Mouse (Mus musculus): ENCODE measurements at regions not wholly inside any gene's neighbourhood (a gene's known extent, or its start where the extent isn't known, plus 50 kb on each side); places are given as distances from the start of the nearest gene placed in this dataset.

DNA sequence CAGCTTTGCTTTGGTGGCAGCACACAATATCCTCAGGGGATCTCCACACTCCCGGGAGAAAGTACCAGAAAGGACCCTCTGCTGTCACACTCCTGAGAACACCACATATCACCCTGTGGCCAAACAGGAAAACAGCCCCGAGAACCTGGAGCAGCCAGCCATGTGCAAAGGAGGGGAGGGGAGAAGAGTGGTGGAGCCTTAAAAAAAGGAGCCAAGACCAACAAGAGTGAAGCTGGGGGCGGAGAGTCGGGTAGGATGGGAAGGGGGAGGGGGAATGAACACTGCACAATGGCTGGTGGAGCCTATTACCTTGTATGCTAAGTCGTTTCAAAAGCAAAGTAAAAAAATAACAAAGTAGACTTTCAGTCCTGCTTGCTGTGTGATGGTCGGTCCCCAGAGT is 408.2 kb downstream of the Cdh26 start:
- DNase-seq, result no peak

DNA sequence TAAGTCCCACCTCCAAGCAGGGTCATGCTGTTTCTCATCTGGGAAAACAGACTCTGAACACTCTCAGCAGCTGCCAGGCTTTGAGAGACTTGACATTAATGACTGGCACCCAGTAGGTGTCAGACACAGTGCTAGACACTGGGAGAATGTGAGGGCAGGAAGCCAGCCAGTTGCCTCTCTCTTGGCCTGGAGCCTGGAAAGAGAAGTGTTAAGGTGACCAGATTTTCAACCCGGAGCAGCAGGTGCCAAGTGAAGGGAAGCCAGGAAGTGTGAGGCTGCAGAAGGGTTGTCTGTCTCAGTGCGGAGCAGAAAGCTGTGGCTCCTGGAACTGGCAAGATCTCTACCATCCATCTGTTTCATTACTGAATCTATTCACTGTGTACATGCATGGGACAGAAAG is 410.6 kb downstream of the Cdh26 start:
- peak; percentile 3 to 24 for DNase-seq

DNA sequence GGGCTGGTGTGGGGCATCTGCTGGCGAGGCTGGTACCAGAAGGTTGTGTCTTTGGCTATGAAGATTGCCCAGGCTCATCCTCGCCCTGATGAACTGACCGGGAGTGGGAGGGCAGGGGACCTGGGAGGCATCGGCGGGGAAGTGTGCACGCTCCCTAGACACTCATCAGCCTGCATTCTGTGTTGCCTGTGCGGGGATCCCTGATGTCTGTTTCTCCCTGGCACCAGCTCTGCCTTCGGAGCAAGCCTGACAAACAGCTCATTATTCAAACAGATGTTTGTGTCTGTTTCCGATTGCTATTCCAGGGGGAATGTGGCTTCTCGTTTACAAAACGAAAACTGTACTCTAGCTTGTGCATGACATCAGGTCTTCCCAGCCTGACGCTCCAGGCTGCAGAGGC is 412.3 kb downstream of the Cdh26 start:
- DNase-seq, result no peak

DNA sequence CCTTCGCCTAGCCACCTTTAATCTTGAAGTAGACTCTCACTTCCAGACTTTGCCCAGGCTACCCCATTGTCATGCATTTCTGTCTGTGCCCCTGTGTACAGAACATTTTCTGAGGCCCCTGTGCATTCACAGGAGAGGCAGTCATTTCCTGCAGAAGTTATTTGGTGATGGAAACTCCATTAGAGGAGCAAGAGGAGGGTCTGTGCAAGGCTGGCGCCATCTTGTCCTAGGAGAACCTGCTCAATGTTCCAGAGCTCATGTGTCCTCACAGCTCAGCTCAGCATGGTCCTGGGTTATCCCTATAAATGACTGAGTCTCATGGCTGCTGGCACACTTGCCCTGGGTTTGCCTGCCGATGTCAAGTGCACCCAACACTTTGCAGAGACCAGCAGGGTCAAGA is 413.1 kb downstream of the Cdh26 start:
- no peak for DNase-seq

DNA sequence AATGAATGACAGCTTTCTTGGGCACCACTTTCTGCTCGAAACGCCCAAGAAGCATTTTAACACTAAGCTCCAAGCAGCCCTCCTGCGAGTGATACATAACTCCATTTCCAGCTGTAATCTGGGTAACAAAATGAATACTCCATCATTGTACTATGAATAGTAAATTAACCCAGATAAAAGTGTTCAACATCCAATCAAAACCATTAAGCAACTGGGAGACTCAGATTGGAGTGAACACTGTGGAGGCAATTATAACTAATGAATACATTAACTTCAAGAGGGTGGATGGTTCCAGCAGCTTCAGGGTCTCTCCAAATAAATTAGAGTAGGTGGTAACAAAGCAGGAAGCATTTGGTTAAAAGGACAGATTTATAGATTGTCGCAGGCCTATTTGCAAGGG is 414.2 kb downstream of the Cdh26 start:
- no peak for DNase-seq

DNA sequence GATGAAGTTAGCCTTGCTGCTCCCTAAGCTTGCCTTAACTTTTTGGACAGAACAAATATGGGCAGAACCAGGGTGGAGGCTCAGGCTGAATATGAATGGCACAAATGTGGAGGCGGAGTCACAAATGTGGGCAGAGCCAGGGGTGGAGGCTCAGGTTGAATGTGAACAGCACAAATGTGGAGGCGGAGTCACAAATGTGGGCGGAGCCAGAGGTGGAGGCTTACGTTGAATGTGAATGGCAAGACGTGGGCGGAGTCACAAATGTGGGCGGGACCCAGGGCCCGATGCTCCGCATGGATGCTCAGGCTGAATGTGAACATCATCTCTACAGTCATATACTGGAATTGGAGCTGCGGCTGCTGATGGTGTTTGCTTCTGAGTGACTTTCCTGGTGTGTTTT is 420.0 kb downstream of the Cdh26 start:
- DNase-seq, result no peak

DNA sequence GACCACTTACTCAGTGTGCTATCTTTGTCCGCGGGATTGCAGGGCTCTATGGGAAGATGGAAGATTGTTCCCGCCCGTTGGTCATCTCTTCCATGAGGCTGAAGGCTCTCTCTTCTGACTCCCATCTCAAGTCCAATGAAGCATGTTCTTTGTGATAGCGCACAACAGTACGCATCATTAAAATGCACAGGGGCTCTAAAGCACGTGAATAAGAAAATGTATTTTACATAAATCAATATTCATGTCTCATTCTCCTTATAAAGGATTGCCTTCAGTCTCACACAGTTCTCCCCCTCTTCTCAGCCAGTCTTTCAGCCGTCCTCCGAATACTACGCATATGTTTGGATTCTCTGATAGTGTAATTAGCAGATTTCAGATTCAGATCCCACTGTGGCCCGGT is 420.4 kb downstream of the Cdh26 start:
- DNase-seq, result no peak

DNA sequence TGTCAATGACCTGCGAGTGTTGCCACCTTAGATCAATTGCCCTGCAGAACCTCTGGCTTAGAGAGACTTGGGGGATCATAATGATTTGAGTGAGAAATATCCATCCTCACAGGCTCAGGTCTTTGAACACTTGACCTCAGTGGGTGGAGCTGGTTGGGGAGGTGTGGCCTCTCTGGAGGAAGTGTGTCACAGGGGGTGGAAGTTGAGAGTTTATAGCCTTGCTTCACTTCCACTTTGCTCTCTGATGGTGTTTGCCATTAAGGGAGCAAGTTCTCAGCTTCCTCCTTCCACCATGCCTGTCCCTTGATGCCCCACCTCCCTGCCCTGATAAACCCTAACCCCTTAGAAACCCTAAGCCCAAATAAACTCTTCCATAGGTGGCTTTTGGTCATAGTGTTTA is 423.7 kb downstream of the Cdh26 start:
- no peak for DNase-seq

DNA sequence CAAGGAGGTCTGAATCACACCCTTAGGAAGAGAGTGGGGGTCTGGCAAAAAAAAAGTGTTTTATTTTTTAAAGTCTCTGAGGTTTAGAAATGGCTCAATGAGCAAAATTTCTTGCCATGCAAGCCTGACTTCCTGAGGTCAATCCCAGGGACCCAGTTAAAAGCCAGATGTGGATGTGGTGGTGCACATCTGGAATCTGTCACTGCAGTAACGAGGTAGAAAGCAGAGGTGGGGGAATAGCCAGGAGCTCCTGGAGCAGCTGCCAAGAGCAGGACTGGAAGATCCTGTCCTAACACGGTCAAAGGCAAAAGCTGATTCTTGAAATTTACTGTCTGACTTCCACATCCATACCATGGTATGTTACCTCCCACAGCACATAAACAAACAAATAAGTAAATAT is 424.4 kb downstream of the Cdh26 start:
- no peak for DNase-seq

DNA sequence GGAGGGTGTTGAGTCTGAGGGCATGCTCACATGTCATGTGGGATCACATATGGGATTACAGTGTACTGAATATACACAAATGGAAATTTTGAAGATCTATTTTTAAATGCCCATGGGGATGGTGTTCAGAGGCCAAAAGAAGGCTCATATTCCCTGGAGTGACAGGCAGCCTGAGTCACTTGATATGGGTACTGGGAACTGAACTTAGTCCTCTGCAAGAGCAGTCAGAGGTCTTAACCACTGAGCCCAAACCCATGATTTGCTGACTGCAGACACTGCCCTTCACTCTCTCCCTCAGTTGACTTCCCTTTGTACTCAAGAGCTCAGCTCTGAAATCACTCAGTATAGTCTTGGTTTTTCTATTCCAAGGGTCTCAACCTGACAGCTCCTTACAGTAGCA is 432.3 kb downstream of the Cdh26 start:
- no peak for DNase-seq

DNA sequence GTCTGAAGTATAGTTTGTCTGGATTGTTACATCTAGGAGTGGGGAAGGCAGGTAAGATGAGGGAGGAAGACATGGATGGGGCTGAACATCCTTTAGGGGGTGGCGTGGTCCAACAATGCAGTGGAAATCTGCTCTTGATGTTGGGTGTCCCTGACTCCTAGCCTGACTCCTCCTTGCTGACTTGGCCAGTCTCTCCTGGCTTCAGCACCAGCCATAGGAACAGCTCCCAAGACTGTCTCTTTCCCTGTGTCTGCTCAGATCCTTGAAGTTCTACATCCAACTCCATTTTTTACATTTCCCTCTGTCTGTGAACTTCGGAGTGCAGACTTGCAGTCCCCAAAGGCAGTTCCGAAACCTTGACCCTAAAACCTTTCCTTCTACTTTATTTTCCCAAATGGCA is 436.8 kb downstream of the Cdh26 start:
- DNase-seq, result no peak

DNA sequence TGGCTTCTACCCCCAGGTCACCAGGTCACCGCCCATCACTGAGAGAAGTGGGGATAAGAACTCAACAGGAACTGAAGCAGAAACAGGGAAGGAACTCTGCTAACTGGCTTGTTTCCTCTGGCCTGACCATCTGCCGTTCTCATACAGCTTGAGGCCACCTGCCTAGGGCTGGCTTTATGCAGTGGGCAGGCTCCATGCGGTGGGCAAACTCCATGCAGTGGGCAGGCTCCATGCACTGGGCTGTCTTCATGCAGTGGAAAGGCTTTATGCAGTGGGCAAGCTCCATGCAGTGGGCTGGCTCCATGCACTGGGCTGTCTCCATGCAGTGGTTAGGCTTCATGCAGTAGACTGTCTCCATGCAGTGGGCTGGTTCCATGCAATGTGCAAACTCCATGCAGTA is 438.8 kb downstream of the Cdh26 start:
- DNase-seq, result no peak

DNA sequence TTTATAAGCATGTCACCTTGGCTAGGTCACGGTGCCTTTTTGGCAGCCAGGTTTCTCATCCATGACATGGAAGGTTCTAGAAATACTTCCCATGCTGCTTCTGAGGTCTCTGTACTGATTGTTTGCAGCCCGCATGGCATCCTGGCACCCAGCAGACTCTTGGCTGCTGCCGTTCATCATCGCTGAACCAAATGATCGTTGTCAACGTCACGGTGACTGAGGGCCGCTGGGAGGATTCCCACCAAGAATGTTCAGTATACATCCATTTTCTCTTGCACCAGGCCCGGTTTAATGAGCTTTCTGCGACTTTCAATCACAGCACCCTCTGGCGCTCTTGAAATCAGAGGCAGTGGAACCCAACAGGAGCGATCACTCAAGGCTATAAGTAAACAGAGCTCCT is 448.1 kb downstream of the Cdh26 start:
- no peak for DNase-seq

DNA sequence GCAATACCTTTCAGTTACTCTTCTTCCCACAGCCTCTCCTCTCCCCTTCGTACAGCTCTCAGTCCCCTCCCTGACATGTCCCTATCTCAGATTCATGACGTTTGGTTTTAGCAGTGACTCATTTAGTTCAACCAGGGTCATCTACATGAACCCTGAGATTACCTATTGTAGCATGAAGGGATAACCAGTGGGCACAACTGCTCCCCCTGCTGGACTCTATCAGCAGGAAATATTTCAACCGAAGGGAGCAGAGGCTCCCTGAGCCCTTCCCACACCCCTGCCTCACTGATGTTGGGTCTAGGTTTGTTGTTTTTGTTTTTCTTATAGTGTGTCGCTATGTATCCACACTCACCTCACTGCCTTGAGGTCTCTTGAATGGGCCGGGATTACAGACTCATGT is 455.4 kb downstream of the Cdh26 start:
- DNase-seq, result peak in 1 of 2 experiments; percentile 23

DNA sequence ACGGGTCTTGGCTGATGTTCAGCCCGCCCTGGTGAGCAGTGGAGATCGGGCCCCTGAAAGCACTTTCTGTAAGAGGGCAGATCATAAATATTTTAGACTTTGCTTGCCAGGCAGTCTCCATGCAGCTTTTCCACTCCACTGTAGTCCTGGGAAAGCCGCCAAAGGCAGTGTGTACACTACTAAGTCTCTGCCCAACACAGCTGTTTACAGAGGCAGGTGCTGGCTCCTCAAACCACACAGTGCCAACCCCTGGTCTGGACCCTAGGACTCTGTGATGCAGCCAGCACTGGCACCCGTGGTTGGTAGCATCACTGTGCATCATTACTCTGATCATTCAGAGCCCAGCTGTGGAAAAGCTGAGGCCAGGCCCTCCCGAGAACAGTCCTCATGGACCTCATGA is 458.4 kb downstream of the Cdh26 start:
- DNase-seq, result no peak

DNA sequence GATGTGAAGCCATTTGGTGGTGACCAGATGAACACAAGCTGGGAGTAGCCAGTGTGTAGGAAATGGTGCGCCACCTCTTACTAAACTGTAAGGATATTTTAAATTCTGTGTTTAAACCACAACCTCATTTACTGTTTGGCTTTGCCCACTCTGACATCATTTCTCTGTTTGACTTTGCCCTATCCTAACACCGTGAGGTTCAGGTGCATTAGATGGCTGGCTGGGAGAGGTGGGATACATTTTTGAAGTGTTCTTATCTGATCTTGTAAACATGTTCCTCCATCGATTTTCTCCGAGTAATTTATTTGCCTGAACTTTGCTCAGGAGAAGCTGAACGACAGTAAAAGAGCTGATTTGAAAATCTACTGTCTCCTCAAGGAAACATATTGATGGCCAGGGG is 472.1 kb downstream of the Cdh26 start:
- DNase-seq, result no peak

DNA sequence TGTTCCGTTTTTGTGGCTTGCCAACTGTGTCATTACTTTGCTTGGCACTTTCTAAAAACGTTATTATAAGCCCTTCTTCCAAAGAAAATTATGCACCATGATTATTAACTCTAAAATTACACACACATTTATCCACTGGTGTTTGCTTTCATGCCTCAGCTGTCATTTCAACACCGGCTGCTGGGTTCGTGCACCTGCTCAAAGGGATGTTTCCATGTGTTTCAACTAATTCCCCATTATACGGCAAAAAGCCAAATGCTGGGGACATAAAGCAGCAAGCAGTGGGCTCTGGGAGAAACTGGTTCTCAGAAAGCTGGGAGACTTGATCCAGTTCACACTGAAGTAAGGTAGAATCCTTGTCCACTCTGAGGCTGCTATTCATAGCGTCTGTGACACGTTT is 479.0 kb downstream of the Cdh26 start:
- DNase-seq, result no peak

DNA sequence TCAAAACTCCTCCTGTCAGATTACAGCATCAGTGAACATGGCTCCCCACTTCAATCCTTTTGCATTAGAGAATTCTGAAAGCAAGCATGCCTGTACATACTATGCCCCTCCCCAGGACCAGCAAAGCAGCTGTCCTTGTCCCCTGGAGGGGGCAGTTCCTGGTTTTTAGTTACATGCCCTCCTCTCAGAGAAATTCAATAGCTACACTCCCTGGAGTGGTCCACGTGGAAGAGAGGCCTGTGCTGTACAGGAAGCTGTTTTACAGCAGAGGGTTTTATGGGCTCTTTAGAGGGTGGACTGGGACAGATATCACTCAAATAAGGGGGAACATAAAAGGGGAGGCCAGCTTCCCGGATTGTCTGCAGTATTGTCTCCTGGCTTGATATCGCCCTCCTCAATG is 481.3 kb downstream of the Cdh26 start:
- no peak for DNase-seq

DNA sequence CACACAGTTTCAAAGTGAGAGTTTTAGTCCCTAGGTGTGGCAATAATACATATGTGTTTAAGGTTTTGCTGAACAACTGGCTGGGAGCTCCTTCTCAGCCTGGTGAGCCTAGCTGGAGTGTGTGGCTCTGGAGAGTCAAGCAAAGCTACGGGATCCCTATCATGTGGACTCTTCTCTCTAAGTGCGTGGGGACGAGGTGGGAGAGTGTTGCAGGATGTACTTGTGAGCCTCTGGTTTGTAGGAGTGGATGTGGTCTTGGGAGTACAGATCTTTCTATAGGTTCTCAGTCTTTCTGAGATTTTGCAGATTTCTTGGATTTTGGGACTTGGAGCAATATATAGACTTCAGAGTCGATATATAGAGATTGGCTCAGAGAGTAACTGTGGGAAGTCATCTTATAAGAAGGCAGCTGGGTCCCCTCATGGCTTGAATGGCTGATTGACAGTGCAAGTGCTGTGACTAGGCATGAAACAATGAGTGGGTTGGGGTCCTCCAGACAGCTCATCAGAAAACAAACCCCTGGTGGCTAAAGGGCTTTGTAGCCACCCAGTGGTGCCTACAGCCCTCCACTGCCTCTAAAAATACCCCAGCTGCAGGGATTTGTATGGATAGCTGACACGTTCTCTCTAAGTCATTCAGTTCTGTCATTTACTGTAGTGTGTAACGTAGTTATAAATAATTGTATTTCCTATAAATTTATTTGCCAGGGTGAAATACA is 486.1 kb downstream of the Cdh26 start:
- no peak for DNase-seq

DNA sequence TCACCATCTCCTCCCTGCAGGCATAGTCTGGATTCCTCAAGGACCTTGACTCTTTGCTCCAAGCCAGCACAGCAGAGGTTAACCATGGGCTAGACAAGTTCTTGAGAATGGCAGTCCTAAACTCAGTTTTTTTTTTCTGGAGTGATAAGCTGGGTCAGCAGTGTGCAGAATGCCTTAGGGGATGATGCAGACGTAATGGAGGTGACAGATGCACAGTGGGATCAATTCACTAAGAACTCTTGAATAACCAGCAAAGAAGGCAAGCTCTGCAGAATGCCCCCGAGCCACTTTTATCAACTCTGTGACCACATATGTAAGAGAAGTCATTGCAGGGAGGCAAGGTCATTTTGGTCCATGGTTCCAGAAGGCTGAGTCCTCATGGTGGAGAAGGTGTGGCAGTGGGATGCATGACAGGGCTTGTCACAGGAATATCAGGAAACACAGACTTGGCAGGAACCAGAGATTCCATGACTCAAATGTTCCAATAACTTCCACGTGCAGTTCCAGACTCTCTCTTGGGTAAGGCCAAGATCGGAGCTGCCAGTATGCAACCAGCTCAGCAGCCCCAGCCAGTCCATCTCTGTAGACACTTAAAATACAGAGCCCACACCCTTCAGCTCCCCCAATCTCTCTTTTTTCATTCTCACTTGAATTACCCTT is 494.3 kb downstream of the Cdh26 start:
- DNase-seq, result no peak

DNA sequence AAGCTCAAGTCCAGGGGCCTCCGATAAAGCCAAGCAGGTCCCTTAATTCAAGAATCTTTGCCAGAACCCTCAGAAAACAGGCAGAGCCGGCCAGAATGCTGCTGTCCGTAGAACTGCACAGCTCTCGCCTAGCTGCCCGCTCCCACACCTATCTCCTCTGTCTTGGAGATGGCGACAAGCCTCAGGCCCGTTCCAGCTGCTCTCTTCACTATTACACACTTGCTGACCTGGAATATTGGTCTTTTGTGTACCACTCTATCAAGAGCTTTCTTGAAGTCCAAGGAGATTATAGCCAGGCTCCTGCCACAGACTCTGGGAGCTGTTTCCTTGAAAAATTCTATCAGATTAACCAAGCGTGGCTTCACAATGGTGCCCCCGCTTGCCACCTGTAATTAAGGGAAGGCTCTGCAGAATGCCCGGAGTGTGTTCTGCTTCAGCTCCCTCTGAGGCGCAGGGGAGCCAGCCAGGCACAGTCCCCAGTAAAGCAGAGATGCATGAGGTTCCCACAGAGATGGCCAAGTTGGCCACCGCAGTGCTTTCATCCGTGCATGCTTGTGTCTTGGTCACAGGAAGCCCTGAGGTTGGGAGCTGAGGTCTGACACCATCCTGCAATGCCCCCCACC is 496.8 kb downstream of the Cdh26 start:
- no peak for DNase-seq

DNA sequence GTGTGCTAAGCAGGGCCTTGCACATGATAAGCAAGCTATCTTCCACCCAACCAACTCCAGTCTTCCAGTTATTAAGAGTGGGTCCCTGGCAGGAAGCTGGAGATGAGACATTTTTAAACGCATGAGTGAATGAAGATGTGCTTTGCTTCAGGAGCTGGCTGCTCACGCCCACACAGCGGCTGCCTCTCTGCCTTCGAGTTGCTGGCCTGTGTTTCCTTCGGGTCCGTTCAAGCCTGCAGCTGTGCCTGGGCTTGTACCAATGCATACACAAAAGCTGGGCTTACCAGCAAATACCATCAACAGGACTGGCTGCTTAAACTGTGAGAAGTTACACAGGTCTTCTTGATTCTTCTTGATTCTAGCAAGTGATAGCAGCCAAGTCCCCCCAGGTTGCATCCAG is 498.7 kb downstream of the Cdh26 start:
- DNase-seq, result no peak

DNA sequence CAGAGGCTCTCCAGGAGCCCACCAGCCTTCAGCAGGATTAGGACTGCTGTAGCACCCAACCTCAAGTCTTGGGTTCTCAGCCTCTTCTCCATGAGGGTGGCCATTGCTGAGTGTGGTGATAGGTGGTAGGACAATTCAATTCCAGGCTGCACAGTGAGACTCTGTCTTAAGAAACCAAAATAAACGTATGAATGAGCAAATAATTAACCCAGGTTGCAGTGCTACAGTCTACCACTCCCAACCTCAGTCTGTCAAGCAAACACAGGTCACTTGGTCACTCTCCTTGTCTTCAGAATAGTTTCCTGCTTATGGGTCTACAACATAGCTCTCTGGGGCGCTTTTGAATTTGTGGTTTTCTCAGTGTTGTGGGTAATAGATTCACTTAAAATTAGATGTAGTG is 499.8 kb downstream of the Cdh26 start:
- peak in 1 of 2 experiments; percentile 8 for DNase-seq

DNA sequence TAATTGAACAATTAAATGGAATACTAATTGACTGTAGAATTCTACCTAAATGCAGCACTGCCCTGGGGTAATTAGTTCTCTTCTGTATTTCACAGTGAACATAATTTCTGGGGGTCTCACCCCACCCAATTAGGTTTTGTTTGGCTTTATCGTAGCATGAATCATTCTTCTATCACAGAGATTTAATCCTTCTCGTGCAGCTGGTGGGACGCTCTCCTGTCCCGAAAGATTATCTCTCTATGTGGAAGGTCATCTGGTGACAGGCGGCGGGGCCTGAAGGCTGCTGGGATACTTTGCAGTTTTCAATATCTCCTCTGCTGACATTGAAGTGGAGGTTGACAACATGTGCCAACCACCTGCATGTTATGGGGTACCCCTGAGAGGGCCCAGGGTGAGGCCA is 493.8 kb upstream of the Cdh4 start:
- no peak for DNase-seq

DNA sequence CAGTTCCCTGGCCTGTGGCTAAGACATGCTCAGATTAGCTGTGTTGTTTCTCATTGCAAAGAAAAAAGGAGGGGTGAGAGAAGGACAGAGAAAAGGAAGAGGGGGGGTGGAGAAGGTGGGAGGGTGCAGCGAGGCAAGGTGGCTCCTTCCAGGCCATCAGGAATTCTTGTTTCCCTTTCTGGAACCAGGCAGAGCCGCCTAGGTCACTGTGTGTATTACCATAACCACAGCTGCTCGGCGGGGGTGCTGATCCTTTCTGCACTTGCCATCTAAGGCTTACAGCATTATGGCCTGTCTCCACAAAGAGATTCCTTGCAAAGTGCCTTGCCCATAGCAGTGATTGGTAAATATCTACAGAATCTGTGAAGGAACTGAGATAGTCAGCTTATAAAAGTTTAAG is 493.1 kb upstream of the Cdh4 start:
- DNase-seq, result no peak
